Mouse (Mus musculus): ENCODE data around the gene Rcan2. TPM values are rescaled to one million over a fixed set of nuclear protein-coding genes. Genes with fewer than 3 reads are reported as not detected.
"Not testable (repeated sequence)": the region's sequence is repeated elsewhere in the genome, so short reads cannot be mapped to it uniquely, and the experiment has no call there.

Gene Rcan2
- polyA plus RNA-seq, 1 experiment from 2014 or later, result 7.2 TPM

- Histone ChIP-seq H3K4me1 (ENCODE audit: insufficient read depth, low read length) (no peaks in the 10 kb centered on the region), H3K27ac (ENCODE audit: low read length) (no peak overlapping the region), H3K9ac (replicated peaks; ENCODE audit: low read length) (no peak overlapping the region), H3K9me3 (ENCODE audit: low read length) (no peaks in the 10 kb centered on the region), H3K4me3 (ENCODE audit: low read length) (no peak overlapping the region), H3K27me3 (ENCODE audit: insufficient read depth, low read length) (no peaks in the 10 kb centered on the region), H3K36me3 (ENCODE audit: insufficient read depth, low read length) (no peaks in the 10 kb centered on the region), H3K4me2 (replicated peaks; ENCODE audit: low read depth, low read length) (no peak overlapping the region)
- WGBS, result 92% methylated on average over 2 of the region's 2 CpGs
- ATAC-seq (ENCODE audit: low FRiP score, low TSS enrichment), result no peak
These were observed 19.8 kb downstream of the Rcan2 start for GRCm38 (mm10) chr17:43820904-43821303.

DNA sequence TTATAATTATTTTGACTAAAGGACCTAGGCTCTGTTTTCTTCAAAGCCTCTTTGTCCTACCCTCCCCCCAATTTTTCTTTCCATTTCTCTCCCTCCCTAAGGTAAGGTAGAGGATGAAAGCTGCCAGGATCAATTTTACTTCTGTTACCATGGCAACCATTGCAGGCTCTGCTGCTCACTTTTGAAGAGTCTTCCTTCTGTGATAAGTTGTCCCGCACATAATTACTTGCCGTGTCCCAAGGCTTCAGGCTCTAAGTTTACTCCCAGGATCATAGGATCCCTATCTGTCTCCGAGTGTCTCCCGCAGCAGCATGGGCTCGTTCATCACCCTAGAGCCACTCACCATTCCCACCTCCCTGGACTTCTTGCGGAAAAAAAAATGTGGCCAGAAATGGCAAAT, 21.1 kb downstream of the Rcan2 start:
- no peak overlapping the region for H3K9ac ChIP-seq (replicated peaks; ENCODE audit: low read length)
- H3K4me3 ChIP-seq (ENCODE audit: low read length), result no peak overlapping the region
- no peaks in the 10 kb centered on the region for H3K36me3 ChIP-seq (ENCODE audit: insufficient read depth, low read length)
- H3K4me1 ChIP-seq (ENCODE audit: insufficient read depth, low read length), result no peaks in the 10 kb centered on the region
- H3K4me2 ChIP-seq (replicated peaks; ENCODE audit: low read depth, low read length), result no peak overlapping the region
- no peaks in the 10 kb centered on the region for H3K9me3 ChIP-seq (ENCODE audit: low read length)
- H3K27me3 ChIP-seq (ENCODE audit: insufficient read depth, low read length), result no peaks in the 10 kb centered on the region
- 58% methylated on average over 6 of the region's 6 CpGs for WGBS
- no peak for ATAC-seq (ENCODE audit: low FRiP score, low TSS enrichment)
- no peak overlapping the region for H3K27ac ChIP-seq (ENCODE audit: low read length)

DNA sequence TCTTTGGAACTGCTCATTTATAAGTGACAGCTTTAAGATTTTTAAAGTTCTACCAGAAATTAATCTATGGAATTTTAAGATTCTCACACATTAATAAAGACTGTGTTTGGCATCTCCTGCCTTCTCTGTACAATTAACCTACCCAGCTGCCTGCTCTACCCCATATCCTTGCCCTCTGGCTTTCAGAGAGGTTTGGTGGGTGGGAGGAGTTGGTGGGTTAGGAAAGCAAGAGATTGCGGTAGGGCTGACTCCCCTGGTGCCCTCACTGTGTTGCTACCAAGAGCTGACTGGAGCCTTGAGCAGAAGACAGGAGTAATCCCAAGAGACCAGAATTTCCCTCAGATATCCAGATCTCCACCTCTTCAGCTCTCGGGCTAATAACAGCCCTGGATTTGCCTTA, 21.5 kb downstream of the Rcan2 start:
- Histone ChIP-seq H3K4me2 (replicated peaks; ENCODE audit: low read depth, low read length) (no peak overlapping the region), H3K36me3 (ENCODE audit: insufficient read depth, low read length) (no peaks in the 10 kb centered on the region), H3K4me1 (ENCODE audit: insufficient read depth, low read length) (no peaks in the 10 kb centered on the region), H3K27ac (ENCODE audit: low read length) (no peak overlapping the region), H3K9me3 (ENCODE audit: low read length) (no peaks in the 10 kb centered on the region), H3K27me3 (ENCODE audit: insufficient read depth, low read length) (no peaks in the 10 kb centered on the region), H3K9ac (replicated peaks; ENCODE audit: low read length) (no peak overlapping the region), H3K4me3 (ENCODE audit: low read length) (no peak overlapping the region)
- ATAC-seq (ENCODE audit: low FRiP score, low TSS enrichment), result no peak
- 75% methylated on average over 2 of the region's 2 CpGs for WGBS

GRCm38 (mm10) chr17:43824781-43825410, 23.7 kb downstream of the Rcan2 start:
- H3K36me3 ChIP-seq (ENCODE audit: insufficient read depth, low read length), result no peaks in the 10 kb centered on the region
- H3K4me1 ChIP-seq (ENCODE audit: insufficient read depth, low read length), result 0 out of 2 replicates have a peak, but pooled peaks cover 2% of the 10 kb centered on the region
- ATAC-seq (ENCODE audit: low FRiP score, low TSS enrichment), result no peak
- 81% methylated on average over 10 of the region's 10 CpGs for WGBS
- no peak overlapping the region for H3K27ac ChIP-seq (ENCODE audit: low read length)
- H3K4me2 ChIP-seq (replicated peaks; ENCODE audit: low read depth, low read length), result no peak overlapping the region
- no peak overlapping the region for H3K9ac ChIP-seq (replicated peaks; ENCODE audit: low read length)
- H3K9me3 ChIP-seq (ENCODE audit: low read length), result no peaks in the 10 kb centered on the region
- H3K27me3 ChIP-seq (ENCODE audit: insufficient read depth, low read length), result no peaks in the 10 kb centered on the region
- no peak overlapping the region for H3K4me3 ChIP-seq (ENCODE audit: low read length)

- not testable (repeated sequence) for H3K9me3 ChIP-seq (ENCODE audit: low read length); H3K9ac ChIP-seq (replicated peaks; ENCODE audit: low read length); H3K27ac ChIP-seq (ENCODE audit: low read length); H3K36me3 ChIP-seq (ENCODE audit: insufficient read depth, low read length); H3K27me3 ChIP-seq (ENCODE audit: insufficient read depth, low read length); H3K4me1 ChIP-seq (ENCODE audit: insufficient read depth, low read length); H3K4me2 ChIP-seq (replicated peaks; ENCODE audit: low read depth, low read length); ATAC-seq (ENCODE audit: low FRiP score, low TSS enrichment); H3K4me3 ChIP-seq (ENCODE audit: low read length)
- WGBS, result 59% methylated on average over 1 of the region's 1 CpGs
These were observed 24.2 kb downstream of the Rcan2 start for GRCm38 (mm10) chr17:43825411-43825785.

DNA sequence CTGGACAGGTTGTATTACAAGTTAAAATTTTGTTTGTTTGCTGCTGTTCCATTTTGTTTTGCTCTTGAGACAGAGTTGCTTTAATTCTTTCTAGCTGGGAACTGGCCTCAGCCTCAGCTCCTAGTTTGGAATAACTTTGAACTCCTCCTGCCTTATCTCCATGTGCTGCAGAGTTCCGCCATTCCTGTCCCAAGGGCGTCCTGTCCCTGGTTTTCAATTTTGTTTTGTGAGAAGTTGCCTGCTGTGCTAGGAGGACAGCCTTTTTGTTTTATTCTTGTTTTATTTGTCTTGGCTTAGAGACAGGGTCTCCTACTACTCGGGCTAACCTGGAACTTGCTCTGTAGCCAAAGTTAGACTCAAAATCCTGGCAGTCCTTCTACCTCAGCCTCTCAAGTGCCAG, 26.1 kb downstream of the Rcan2 start:
- Histone ChIP-seq H3K36me3 (ENCODE audit: insufficient read depth, low read length) (no peaks in the 10 kb centered on the region), H3K27ac (ENCODE audit: low read length) (no peak overlapping the region), H3K9ac (replicated peaks; ENCODE audit: low read length) (no peak overlapping the region), H3K4me2 (replicated peaks; ENCODE audit: low read depth, low read length) (no peak overlapping the region), H3K9me3 (ENCODE audit: low read length) (no peaks in the 10 kb centered on the region), H3K4me3 (ENCODE audit: low read length) (no peak overlapping the region), H3K4me1 (ENCODE audit: insufficient read depth, low read length) (0 out of 2 replicates have a peak, but pooled peaks cover 2% of the 10 kb centered on the region), H3K27me3 (ENCODE audit: insufficient read depth, low read length) (no peaks in the 10 kb centered on the region)
- no peak for ATAC-seq (ENCODE audit: low FRiP score, low TSS enrichment)
- 58% methylated on average over 3 of the region's 3 CpGs for WGBS

DNA sequence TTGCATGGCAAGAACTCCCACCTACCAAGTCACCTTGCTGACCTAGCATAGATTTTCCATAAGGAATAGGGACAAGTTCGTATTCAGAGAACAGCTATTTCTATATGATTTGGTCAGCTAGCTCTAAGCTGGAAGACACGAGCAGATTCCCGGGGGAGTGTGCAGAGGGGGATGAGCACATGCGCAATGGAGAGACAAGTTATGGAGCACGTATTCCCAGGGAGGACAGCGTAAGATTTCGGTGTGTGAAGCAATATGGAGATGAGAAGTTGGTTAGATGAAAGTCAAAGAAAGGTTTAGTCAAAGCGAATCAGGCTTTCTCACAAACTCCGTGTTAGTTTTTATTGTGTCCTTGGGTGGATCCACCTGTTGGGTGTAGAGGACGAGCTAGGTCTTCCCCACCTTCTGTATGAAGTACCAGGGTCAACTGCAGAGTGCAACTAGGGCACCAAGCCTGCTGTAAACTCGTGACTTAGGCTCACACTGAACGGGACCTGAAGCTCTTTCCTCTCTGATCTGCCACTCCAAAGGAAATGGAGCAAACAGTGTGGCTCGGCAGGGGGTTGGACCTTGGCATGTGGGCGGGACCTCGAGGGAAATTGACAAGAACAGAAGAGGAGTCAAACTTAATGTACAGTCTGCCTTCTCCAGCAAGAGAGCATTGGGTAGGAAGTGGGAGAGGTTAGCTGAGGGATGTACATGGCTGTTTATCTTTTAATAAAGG, 31.4 kb downstream of the Rcan2 start:
- Histone ChIP-seq H3K27me3 (ENCODE audit: insufficient read depth, low read length) (no peaks in the 10 kb centered on the region), H3K9ac (replicated peaks; ENCODE audit: low read length) (no peak overlapping the region), H3K36me3 (ENCODE audit: insufficient read depth, low read length) (no peaks in the 10 kb centered on the region), H3K4me2 (replicated peaks; ENCODE audit: low read depth, low read length) (peak overlapping the region; percentile 42), H3K9me3 (ENCODE audit: low read length) (no peaks in the 10 kb centered on the region), H3K4me3 (ENCODE audit: low read length) (peak overlapping the region; percentile 4; the same call in 1 of the 2 replicates), H3K27ac (ENCODE audit: low read length) (no peak overlapping the region), H3K4me1 (ENCODE audit: insufficient read depth, low read length) (0 out of 2 replicates have a peak, but pooled peaks cover 2% of the 10 kb centered on the region)
- WGBS, result 72% methylated on average over 15 of the region's 15 CpGs
- peak; percentile 59; the same call in 1 of the 2 replicates for ATAC-seq (ENCODE audit: low FRiP score, low TSS enrichment)

DNA sequence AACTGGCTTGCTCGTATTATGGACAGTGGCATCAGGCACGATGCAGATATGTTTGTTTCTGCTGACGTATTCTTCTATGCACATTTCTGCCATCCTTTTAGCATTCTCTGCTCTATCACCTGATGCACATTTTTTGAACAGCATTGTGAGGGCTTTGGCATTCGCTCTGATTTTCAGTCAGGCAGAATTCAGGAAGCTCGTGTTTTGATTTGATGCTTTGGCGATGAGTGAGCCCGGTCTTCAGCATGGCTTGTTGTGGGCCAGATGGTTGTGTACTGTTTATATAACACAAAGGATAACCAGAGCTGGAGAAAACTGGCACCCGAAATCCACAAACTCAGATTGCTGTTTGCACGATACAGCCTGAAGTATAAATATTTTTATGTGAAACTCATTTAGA, 39.1 kb downstream of the Rcan2 start:
- H3K27ac ChIP-seq (ENCODE audit: low read length), result no peak overlapping the region
- H3K9me3 ChIP-seq (ENCODE audit: low read length), result no peaks in the 10 kb centered on the region; the same call in 1 of the 2 replicates
- H3K36me3 ChIP-seq (ENCODE audit: insufficient read depth, low read length), result no peaks in the 10 kb centered on the region
- H3K4me3 ChIP-seq (ENCODE audit: low read length), result no peak overlapping the region
- H3K9ac ChIP-seq (replicated peaks; ENCODE audit: low read length), result no peak overlapping the region
- H3K4me2 ChIP-seq (replicated peaks; ENCODE audit: low read depth, low read length), result no peak overlapping the region
- no peaks in the 10 kb centered on the region for H3K4me1 ChIP-seq (ENCODE audit: insufficient read depth, low read length)
- H3K27me3 ChIP-seq (ENCODE audit: insufficient read depth, low read length), result no peaks in the 10 kb centered on the region
- WGBS, result 87% methylated on average over 9 of the region's 9 CpGs
- ATAC-seq (ENCODE audit: low FRiP score, low TSS enrichment), result no peak

DNA sequence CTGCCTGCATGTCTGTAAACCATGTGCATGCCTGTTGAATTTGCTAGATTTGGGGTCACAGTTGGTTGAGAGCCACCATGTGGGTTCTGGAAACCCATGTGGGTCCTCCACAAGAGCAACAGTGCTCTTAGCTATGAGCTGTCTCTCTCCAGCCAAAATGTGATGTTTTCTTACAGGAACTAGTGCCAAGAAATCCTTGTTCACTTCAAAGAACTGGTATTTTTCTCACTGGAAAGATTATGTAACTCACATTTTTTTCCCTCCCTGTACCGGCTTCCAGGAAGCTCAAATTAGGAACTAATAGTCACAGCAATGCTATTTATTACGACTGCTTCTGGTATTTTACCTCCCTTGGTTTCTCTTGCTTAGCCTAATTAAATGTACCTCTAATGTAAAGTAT, 45.6 kb downstream of the Rcan2 start:
- Histone ChIP-seq H3K4me2 (replicated peaks; ENCODE audit: low read depth, low read length) (no peak overlapping the region), H3K36me3 (ENCODE audit: insufficient read depth, low read length) (no peaks in the 10 kb centered on the region), H3K4me1 (ENCODE audit: insufficient read depth, low read length) (no peaks in the 10 kb centered on the region), H3K9ac (replicated peaks; ENCODE audit: low read length) (no peak overlapping the region), H3K9me3 (ENCODE audit: low read length) (no peaks in the 10 kb centered on the region), H3K4me3 (ENCODE audit: low read length) (no peak overlapping the region), H3K27ac (ENCODE audit: low read length) (no peak overlapping the region), H3K27me3 (ENCODE audit: insufficient read depth, low read length) (no peaks in the 10 kb centered on the region)
- WGBS, result 52% methylated on average over 2 of the region's 2 CpGs
- ATAC-seq (ENCODE audit: low FRiP score, low TSS enrichment), result no peak

DNA sequence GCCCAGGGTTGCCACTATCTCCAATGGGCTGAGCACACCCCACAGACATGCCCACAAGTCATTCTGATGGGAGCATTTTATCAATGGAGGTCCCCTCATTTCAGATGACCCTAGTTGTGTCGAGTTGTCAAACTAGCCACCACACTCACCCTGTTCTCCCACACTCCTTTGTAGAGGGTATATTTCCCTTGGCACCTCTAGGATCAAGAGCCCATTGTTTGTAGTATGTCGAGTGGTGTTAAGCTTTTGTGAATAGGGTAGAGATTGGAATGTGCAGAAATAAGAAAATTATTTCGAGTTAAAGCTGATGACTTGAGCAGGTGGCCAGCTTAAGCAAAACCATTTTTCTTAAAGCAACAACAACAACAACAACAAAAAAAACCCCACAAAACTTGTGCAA, 47.8 kb downstream of the Rcan2 start:
- 70% methylated on average over 3 of the region's 3 CpGs for WGBS
- no peak overlapping the region for H3K4me2 ChIP-seq (replicated peaks; ENCODE audit: low read depth, low read length)
- no peak overlapping the region for H3K4me3 ChIP-seq (ENCODE audit: low read length)
- no peak overlapping the region for H3K27ac ChIP-seq (ENCODE audit: low read length)
- H3K9me3 ChIP-seq (ENCODE audit: low read length), result no peaks in the 10 kb centered on the region
- H3K9ac ChIP-seq (replicated peaks; ENCODE audit: low read length), result no peak overlapping the region
- ATAC-seq (ENCODE audit: low FRiP score, low TSS enrichment), result no peak
- no peaks in the 10 kb centered on the region for H3K27me3 ChIP-seq (ENCODE audit: insufficient read depth, low read length)
- H3K4me1 ChIP-seq (ENCODE audit: insufficient read depth, low read length), result no peaks in the 10 kb centered on the region
- H3K36me3 ChIP-seq (ENCODE audit: insufficient read depth, low read length), result no peaks in the 10 kb centered on the region
